ENCODE assay signal across 14 mouse cellular contexts in genomic region chr7:65930478-65930877, GRCm38 (mm10).
DNase-seq lines count a peak whose midpoint lies in the region; ATAC-seq and TF ChIP-seq lines count a peak whose summit lies in the region.
"Had no signal": no experiment of that assay in that cellular context is flagged by ENCODE, and none has a peak within 500 bp of the region (broad histone marks: within the 10 kb centered on the region; RNA-seq: fewer than 3 reads in every experiment).

No protein-coding gene starts in this region.

- H3K27me3 ChIP-seq in heart, embryonic 12.5 days (replicated peaks) = peaks cover 24% of the 10 kb centered on the region
- H3K27me3 ChIP-seq in midbrain, embryonic 11.5 days (ENCODE audit: control insufficient read depth, insufficient read depth, low read length) = no peaks in the 10 kb centered on the region
- H3K27me3 ChIP-seq in midbrain, postnatal 0 days (ENCODE audit: insufficient read depth, low read length) = no peaks in the 10 kb centered on the region
- H3K27me3 ChIP-seq in stomach, embryonic 16.5 days (ENCODE audit: control insufficient read depth, insufficient read depth, low read length) = no peaks in the 10 kb centered on the region

- H3K4me1 ChIP-seq in heart, embryonic 12.5 days (replicated peaks) = peaks cover 27% of the 10 kb centered on the region
- H3K4me1 ChIP-seq in midbrain, embryonic 11.5 days (ENCODE audit: control insufficient read depth, insufficient read depth, low read length) = peaks cover 9% of the 10 kb centered on the region
- H3K4me1 ChIP-seq in midbrain, postnatal 0 days (ENCODE audit: insufficient read depth, low read length) = no peaks in the 10 kb centered on the region
- peaks cover 11% of the 10 kb centered on the region; the same call in 1 of the 2 replicates for H3K4me1 ChIP-seq in stomach, embryonic 16.5 days (ENCODE audit: control insufficient read depth, insufficient read depth, low read length)

- no peak overlapping the region for H3K9ac ChIP-seq in heart, embryonic 12.5 days
- no peak overlapping the region for H3K9ac ChIP-seq in midbrain, embryonic 11.5 days (ENCODE audit: low read length)
- no peak overlapping the region for H3K9ac ChIP-seq in midbrain, postnatal 0 days (replicated peaks; ENCODE audit: low read length, poor library complexity, severe bottlenecking)
- H3K9ac ChIP-seq in stomach, embryonic 16.5 days (ENCODE audit: low read length) = no peak overlapping the region
- H3K9ac ChIP-seq: liver, embryonic 14.5 days had no signal

- no peak for DNase-seq in heart, postnatal 14 days
- peak; percentile 88 for DNase-seq in midbrain, embryonic 11.5 days (ENCODE audit: low spot score, missing footprints)
- DNase-seq in midbrain, postnatal 0 days (ENCODE audit: low spot score) = no peak
- DNase-seq in kidney, postnatal 14 days = peak; percentile 64
- no peak for DNase-seq in gastrocnemius, postnatal 36 days
- DNase-seq in natural killer cell, adult 2 months (ENCODE audit: low spot score in 2 of 2) = no peak
- DNase-seq: adrenal gland, adult 8-10 months; B cell, adult 2 months; layer of hippocampus, adult 9-11 months; thymus, postnatal 36 days had no signal

- no peaks in the 10 kb centered on the region for H3K9me3 ChIP-seq in heart, embryonic 12.5 days (replicated peaks)
- no peaks in the 10 kb centered on the region for H3K9me3 ChIP-seq in midbrain, embryonic 11.5 days (ENCODE audit: control insufficient read depth, low read length)
- H3K9me3 ChIP-seq in midbrain, postnatal 0 days (ENCODE audit: low read length) = no peaks in the 10 kb centered on the region
- H3K9me3 ChIP-seq in stomach, embryonic 16.5 days (replicated peaks; ENCODE audit: control insufficient read depth, low read length) = no peaks in the 10 kb centered on the region

- no peak for TF ChIP-seq CTCF in midbrain, postnatal 0 days (IDR thresholded peaks at IDR 0.05)

- peak; percentile 75 for ATAC-seq in heart, embryonic 12.5 days (ENCODE audit: insufficient number of reproducible peaks, low FRiP score)
- ATAC-seq in midbrain, embryonic 11.5 days (ENCODE audit: low FRiP score) = peak; percentile 44; the same call in 1 of the 2 replicates
- no peak for ATAC-seq in midbrain, postnatal 0 days (ENCODE audit: low FRiP score)
- ATAC-seq in stomach, embryonic 16.5 days (ENCODE audit: insufficient read depth, low FRiP score) = peak; percentile 53; the same call in 1 of the 2 replicates
- ATAC-seq: forebrain, embryonic 14.5 days had no signal

- no peaks in the 10 kb centered on the region for H3K36me3 ChIP-seq in heart, embryonic 12.5 days
- H3K36me3 ChIP-seq in midbrain, embryonic 11.5 days (ENCODE audit: control insufficient read depth, insufficient read depth, low read length) = no peaks in the 10 kb centered on the region
- no peaks in the 10 kb centered on the region; the same call in 1 of the 2 replicates for H3K36me3 ChIP-seq in midbrain, postnatal 0 days (ENCODE audit: insufficient read depth, low read length)
- H3K36me3 ChIP-seq in stomach, embryonic 16.5 days (ENCODE audit: control insufficient read depth, insufficient read depth, low read length) = no peaks in the 10 kb centered on the region

- no peak overlapping the region for H3K4me3 ChIP-seq in heart, embryonic 12.5 days
- H3K4me3 ChIP-seq in midbrain, embryonic 11.5 days (ENCODE audit: low read depth, low read length) = no peak overlapping the region
- no peak overlapping the region for H3K4me3 ChIP-seq in midbrain, postnatal 0 days (ENCODE audit: low read depth, low read length)
- H3K4me3 ChIP-seq in stomach, embryonic 16.5 days (replicated peaks; ENCODE audit: low read length) = no peak overlapping the region

- H3K4me2 ChIP-seq in heart, embryonic 12.5 days = no peak overlapping the region
- H3K4me2 ChIP-seq in midbrain, embryonic 11.5 days = no peak overlapping the region
- no peak overlapping the region for H3K4me2 ChIP-seq in midbrain, postnatal 0 days (ENCODE audit: low read depth, low read length, poor library complexity, severe bottlenecking)
- H3K4me2 ChIP-seq in stomach, embryonic 16.5 days (ENCODE audit: low read depth, low read length) = no peak overlapping the region

- 33% methylated on average over 11 of the region's 11 CpGs for WGBS in heart, embryonic 12.5 days
- 39% methylated on average over 11 of the region's 11 CpGs for WGBS in midbrain, embryonic 11.5 days
- WGBS in midbrain, postnatal 0 days = 54% methylated on average over 11 of the region's 11 CpGs
- 55% methylated on average over 11 of the region's 11 CpGs for WGBS in stomach, embryonic 16.5 days

- intact Hi-C loops in heart, postnatal 14 days (cut with DNase I) = loop anchor here (5.0 kb wide), 1 partner anchor 228 kb away; no protein-coding TSS in a partner anchor
- intact Hi-C loops in gastrocnemius, postnatal 36 days (cut with DNase I) = no loop called here

- H3K27ac ChIP-seq in heart, embryonic 12.5 days (ENCODE audit: poor library complexity, severe bottlenecking) = peak overlapping the region; percentile 25; the same call in 1 of the 2 replicates
- no peak overlapping the region for H3K27ac ChIP-seq in midbrain, embryonic 11.5 days (ENCODE audit: low read depth, low read length)
- no peak overlapping the region for H3K27ac ChIP-seq in midbrain, postnatal 0 days (ENCODE audit: low read depth, low read length)
- no peak overlapping the region for H3K27ac ChIP-seq in stomach, embryonic 16.5 days (ENCODE audit: low read length)
- H3K27ac ChIP-seq: liver, embryonic 14.5 days had no signal

Comparison
In these comparisons a context has a peak if more than half of its experiments do, and no peak if none do; other contexts are left out.
1. DNase-seq: peak in midbrain, embryonic 11.5 days (single experiment) and kidney, postnatal 14 days (single experiment); none in heart, postnatal 14 days (0 of 2), midbrain, postnatal 0 days (single experiment), gastrocnemius, postnatal 36 days (0 of 2) and natural killer cell, adult 2 months (0 of 2).